Mouse (Mus musculus): ENCODE measurements around the gene Wdr54.

DNA sequence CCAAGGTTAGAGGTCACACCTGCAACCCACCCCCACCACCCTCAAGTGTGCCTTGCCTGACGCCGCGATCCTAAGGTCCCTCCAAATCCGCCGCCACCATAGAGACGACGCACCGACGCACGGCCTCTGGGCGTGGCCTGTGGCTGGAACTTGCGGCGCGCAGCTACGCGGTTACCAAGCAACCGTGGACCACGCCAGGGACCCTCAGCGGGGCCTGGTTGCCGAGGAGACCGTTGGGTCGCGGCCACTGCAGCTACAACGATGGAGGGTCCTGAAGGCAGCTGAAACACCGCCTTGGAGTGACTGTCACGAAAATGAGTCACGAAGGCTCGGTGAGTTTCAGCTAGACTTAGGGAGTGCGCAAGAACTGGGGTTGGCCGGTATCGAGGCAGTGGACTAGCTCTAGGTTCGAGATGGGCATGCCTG, at the start of gene Wdr54, which contains the start of gene 1700003E16Rik:
- TF ChIP-seq EP300 (IDR thresholded peaks at IDR 0.05; ENCODE audit: insufficient read depth, low read depth, low read length) (no peak), CTCF (IDR thresholded peaks at IDR 0.05; ENCODE audit: low read depth, low read length) (no peak)

All from ES-Bruce4 (cell line).